Mouse (Mus musculus) T-cell, adult 2 months (primary cell): ENCODE measurements around the gene Fbxo11.
"Not testable (repeated sequence)": the region's sequence is repeated elsewhere in the genome, so short reads cannot be mapped to it uniquely, and the experiment has no call there.

Source experiments
- DNase-seq: peaks from one replicate; pipeline ENCODE4 v3.0.0; 2022; ENCODE audit warnings: low spot score

The Fbxo11 gene

DNA sequence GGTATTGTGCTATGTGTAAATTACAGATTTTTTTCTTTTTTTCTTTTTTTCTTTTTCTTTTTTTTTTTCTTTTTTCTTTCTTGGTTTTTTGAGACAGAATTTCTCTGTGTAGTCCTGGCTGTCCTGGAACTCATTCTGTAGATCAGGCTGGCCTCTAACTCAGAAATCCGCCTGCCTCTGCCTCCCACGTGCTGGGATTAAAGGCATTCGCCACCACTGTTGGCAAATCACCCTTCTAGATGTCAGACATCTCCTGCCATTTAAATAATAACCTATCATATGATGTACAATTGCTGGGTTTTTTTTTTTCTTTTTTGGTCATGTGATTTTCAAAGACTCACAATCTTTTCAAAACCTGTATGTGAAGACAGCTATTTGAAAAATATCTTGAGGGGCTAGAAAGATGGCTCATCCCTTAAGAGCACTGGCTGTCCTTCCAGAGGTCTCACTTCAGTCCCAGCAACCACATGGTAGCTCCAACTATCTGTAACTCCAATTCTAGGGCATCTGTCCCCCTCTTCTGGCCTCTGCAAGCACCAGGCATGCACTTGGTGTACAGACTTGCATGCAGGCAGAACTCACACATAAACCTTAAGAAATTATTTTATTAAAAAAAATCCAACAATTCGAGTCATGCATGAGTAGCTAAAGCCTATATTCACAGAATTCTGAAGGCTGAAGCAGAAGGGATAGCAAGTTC, 2.3 kb upstream of the Fbxo11 start:
- no peak for DNase-seq

DNA sequence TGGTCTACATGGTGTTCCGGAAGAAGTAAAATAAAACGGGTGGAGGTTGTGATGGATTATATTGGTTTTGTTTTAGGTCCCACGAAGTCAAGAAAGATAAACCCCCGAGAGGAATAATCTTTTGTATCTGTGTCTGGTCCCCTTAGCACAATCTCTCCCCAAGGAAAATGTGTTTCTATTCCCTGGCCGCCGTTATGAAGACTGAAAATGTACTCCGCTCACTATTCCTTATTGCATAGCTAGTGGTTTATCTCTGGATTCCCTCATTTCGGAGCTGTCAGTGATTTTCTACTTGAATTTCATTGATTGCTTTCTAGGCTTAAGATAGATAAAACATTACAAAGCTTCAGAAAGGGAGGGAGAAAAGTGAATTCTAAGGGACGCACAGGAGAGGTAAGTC, 1.7 kb upstream of the Fbxo11 start:
- no peak for DNase-seq

DNA sequence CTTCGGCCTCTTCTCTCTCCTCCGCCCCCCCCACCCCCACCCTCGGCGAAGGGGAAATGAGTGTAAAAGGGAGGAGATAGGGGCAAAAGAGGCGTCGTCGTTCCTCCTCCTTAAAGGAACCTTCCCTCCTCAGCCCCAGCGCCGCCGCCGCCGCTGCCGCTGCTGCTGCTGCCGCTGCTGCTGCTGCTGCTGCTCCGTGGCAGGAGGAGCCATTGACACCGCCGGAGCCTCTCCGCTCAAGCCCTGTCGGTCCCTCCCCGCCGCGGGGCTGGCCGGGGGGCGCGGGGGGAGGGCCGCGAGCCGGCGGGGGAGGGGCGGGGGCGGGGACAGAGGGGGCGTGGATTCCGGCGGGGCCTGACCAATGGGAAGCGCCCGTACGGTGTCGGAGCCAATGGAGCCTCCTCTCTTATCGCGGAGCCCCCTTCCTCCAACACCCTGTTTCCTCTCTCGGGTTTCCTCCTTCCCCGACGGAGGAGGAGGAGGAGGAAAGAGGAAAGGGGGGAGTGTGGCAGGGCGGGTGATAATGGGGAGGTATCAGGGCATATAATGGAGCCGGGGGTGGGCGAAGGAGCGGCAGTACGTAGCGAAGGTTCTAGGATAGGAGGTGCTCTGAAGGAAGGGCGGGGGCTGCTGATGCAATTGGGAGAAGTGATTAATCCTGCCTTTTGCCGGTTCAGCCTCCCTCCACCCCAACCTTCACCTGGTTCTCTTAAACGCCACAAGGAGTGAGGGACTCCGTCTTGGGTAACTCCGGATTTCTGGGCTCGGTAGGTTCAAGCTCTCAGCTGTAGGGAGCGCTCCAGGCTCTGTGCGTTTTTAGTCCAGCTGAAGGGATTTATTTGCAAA, 933 bp upstream of the Fbxo11 start:
- DNase-seq = peak; percentile 93

DNA sequence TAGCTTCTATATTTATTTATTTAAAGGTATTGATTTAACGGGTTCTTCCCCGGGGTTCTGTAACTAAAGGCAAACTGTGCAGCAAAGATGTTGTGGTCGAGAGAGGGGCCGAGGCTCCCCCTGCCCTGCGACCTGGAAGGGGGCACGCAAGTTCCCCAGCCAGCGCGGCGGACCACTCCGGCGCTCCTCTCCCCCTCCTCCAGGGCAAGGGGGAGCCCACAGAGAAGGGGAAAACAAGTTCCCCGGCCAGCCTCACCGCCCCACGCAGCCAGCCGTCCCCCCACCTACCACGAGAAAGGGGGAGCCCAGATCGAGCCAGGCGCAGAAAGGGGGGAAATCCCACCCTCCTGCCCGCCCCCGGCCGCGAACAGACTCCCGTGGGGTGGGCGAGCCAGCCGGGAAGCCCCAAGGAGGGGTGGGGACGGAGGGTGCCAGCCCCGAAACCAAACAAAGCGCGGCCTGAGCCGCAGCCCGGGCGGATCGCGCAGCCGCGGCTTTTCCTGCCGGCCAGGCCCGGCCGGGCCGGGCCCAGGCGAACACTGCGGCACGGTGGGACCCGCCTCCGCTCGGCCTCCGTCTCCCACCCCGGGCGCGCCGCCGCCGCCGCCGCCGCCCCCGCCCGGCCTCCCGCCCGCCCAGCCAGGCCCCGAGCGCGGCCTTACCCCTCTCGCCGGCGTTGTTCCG, 602 bp downstream of the Fbxo11 start:
- DNase-seq = peak; percentile 80

DNA sequence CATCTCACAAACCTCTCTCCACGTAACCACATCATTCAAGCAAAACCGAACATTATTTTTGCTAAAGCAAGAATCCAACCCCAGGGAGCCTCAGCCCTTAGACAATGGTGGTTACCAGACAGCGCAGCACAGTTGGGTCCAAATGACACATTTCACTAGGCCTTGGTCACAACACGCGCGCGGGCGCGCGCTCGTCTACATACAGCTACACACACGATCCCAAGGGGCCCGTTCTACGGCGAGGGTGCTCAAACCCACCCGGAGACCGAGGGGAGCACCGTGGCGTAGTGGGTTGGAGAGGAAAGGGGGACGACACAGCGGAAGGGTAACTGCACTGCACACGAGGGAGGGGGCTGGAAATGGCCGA, 1.1 kb downstream of the Fbxo11 start:
- peak; percentile 71 for DNase-seq

DNA sequence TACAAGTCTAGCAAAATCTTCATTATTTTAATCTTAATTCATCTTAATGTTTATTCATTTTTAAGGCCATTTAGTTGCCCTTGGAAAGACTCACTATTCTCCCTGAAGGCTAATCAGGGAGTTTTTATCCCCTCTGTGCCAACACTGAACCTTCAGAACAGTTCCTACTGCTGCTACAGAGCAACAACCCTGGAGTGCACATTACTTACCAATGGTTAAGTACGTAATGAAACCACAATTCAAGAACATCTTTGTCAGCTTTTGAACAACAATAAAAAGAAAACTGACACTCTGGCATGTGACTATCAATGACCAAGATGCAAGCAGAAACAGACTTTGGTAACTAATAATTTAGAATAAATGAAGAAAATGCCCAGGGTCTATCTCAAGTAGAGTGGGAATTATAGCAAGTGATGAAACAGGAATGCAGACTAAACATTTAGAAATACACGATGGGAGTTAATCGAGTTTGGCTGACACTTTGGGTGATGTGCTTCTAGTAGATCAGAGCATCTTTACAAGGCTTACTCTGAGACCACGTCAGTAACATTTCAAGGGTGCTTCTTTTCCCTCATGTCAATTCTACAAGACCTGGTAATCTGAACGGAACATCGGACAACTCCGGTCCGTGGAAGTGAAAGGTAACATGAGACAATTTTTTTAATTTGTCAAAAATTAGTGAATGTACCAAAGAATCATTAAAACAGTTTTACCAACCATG, 2.1 kb downstream of the Fbxo11 start:
- DNase-seq = no peak

DNA sequence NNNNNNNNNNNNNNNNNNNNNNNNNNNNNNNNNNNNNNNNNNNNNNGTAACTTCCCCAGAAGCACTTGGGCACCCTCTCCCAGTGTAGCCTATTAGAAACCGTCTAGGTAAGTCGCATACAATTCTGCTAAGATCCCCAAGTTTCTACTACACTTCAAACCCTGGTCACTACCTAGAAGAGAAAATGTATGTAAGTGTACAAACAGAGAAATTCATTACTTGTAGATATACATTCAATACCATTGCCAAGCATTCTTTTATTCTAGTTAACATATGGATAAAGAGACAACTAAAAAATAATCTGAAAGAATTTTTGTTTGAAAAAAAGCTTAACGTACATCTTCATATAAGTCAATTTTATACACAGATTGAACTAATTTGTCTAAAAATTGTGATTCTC, 3.1 kb downstream of the Fbxo11 start:
- DNase-seq = no peak

DNA sequence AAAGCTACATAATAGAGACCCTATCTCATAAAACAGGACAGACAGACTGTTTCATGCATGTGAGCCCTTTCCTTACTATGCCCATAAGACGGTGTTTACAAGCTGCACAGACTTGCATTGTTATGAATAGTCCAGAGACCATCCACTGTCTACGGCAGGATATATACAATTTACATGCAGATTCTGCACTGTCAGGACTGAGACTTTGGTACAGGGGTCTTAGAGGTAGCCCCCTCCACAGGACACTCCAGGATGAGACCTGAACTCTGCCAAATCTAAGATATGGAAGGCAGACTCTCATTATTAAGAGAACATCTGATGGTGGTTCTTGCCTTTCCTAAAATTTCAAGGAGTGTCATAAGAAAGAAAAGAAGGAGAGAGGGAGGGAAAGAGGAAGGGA, 6.8 kb downstream of the Fbxo11 start:
- no peak for DNase-seq

DNA sequence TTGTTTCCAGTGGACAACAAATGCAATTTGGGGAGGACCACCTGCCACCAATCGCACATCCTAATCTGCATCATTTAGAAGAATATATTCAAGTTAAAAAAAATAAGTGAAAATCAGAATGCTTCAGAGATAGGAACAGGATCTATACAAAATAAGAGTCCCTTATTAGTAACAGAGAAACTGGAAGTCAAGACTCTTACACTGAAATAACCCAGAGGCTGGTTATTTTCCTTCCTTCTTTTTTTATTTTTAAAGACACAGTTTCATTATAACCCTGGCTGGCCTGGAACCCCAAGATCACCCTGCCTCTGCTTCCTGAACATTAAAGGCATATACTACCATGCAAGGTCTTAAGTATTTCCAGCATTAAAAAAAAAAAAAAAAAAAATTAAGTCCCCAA, 7.2 kb downstream of the Fbxo11 start:
- no peak for DNase-seq

DNA sequence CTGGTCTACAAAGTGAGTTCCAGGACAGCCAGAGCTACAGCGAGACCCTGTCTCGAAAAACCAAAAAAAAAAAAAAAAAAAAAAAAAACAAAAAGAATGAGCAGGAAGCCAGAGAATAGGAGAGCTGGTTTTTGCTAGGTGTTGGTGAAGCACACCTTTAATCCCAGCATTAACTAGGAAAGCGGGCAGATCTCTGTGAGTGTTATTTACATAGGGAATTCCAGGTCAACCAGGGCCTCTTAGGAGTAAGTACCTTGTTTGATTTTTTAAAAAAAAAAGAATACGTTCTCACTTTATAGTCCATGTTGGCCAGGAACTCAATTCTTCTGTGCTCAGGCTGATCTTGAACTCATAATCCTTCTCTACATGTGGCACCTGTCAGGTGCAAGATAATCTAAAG, 13.4 kb downstream of the Fbxo11 start:
- no peak for DNase-seq

DNA sequence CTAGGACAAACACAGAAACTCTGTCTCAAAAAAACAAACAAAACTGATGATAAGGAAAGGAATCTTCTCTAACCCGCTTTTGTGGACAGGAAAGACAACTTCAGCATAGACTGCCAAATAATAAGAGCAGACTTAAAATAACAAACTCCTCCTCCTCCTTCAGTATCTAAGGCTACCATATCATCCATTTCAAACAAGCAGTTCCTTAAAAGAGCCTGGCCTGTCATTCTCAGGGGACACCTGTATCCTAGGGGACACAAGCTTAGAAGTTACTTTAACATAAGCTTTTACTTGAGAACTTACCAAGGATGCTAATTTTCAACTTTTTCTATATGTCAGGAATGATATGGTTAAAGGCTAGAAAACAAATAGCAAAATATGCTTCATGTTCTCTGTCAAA, 14.2 kb downstream of the Fbxo11 start:
- no peak for DNase-seq

DNA sequence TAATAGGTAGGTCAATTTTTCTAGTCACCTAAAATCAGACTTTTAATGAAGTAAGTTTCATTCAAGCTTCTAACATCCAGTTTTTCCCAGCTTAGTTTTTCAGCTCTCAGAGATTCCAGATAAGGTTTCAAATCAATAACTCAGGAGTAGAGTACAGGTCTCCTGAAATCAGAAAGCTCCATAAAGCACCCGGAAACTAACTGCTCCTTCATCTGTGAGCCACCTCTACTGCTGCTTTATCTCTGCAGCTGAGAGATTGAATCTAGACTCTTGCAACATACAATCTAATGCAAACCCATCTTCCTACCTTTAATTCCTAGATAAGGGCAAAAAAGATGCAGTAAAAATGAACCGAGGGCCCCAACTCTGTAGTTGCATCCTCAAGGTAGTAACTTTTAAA, 14.8 kb downstream of the Fbxo11 start:
- no peak for DNase-seq

DNA sequence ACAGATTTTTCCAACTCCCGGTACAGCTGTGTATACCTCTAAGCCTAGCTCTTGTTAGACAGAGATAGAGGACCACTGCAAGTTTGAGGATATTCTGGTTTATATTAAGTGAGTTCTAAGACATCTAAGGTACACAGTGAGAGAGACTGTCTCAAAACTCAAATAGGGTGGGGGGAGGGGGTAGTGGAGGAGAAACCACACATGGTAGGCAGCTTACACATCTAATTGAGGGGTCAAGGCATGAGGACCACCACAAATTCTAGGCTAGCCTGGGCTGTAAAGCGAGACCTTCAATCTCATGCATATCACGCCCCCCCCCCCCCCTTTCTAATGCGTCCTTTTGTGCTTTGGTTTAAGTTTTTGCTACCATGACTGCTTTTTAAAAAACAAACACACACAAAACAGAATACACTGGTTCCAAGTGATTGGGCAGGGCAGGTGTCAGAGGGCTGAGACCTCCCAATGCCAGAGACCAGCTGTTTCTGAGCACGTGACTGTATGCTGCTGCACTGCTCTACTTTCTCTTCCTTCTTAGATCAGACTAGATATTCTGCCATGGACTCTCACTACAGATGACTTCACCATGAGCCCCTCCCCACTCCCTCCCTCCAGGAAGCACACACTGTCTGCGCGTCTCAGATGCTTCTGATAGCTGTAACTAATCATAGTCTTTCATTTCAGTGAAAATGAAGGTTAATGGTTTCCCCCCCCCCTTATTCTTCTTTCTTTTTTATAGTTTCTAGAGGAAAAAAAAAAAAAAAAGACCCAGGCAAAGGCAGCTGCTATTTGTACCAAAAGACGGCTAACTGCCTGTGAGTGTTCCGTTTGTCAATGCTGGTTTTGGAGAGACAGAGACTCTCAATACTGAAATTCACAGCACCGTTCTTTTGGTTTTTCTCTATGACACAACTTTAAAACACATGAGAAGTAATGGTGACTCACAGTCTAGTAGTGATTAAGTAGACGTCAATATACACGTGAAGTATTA, 22.7 kb downstream of the Fbxo11 start:
- peak; percentile 70 for DNase-seq

DNA sequence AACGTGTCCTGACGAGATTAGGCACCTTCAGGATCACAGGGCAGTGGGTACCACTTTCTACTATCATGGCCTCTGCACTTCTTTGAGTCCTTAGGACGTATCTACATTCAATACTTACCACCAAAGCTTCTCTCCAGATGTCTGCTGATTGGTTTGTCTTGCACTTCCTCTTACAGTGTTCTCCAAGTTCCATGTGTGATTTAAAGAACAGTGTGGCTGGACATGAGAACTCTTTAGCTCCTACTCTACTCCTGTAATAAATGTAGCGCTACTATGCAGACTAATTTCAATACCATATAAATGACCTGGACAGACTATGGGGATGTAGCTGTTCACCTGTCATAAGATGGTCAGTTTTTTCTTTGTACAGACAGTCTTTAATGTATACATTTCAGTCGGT, 24.3 kb downstream of the Fbxo11 start:
- no peak for DNase-seq

DNA sequence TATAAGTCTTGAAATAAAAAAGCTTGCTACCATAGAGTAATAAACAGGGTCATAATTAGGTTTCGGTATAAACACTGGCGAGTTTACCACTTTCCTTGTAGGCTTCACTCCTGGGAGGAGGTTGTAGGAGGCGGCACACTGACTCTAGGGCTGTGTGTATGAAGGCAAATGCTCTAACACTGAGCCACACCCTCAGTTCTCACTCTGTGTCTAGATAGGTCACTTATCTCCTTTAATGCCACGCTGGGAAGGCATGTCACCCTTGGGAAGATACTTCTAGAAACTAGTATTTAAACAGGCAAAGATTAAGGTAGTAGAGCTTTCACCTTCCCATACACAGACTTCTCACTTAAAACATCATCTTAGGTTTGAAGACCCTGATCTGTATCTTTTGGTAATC, 30.7 kb downstream of the Fbxo11 start:
- no peak for DNase-seq

DNA sequence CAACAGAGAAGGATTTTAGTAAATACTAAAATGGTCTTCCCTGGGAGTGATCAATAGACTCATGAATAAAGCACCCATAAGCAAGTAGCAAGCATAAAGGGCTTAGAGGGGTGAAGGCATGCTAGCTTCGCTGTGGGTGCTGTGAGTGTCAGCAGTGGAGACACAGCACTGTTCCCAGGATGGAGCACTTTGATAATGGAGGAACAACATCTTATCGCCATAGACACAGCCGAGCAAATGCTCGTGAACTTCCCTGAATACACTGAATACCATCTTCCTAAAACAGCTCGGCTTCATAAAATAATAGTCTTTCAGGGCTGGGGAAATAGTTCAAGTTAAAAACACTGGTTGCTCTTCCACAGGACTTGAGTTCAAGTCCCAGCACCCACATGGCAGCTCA, 33.3 kb downstream of the Fbxo11 start:
- DNase-seq = no peak

DNA sequence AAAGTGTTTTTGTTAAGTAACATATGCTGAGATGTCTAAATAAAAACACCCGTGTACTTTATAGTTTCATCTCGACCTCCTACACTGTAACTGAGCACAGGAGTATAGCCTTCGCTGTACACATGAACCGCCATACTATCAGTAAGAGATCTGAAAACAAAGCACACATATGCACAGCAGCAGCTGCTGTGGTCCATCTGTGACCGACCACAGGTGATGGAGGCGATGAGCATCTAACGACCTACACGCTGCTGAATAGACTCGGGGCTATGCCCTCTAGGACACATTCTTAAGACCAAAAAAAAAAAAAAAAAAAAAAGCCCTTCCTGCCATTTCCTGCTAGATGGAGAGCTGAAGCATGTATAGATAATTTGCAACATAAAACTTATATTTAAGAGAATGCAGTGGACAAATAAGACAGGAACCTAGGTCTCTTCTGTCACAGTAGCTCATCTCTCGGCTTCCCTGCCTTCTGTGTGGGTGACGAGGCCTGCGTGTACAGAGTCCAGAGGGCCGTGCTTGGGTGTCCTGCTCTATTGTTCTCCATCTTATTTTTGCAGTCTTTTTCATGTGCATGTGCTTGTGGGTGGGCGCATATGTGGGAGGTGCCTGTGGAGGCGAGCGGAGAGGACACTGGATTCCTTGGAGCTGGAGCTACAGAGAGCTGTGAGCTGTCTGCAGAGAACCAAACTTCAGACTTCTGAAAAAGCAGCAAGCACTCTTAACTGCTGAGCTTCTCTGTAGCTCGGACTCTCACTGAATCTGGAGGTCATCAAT, 35.7 kb downstream of the Fbxo11 start:
- no peak for DNase-seq

DNA sequence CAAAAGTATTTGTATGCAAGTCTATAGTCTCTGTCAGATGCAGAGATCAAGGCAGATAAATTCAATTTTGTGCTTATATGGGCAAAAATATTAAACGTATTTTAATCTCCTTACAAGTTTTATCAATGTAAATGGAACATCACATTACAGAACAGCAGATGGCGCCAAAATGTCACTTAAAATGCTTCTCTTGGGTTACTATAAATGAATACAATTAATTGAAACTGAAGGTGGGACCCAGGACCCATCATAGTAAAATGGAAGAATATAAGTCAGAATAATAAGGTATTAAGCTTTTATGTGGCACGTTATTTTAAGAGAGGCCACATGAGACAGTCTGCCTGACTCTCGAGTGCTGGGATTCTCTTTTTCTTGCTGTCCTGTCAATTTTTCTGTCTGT, 39.9 kb downstream of the Fbxo11 start:
- peak; percentile 64 for DNase-seq

DNA sequence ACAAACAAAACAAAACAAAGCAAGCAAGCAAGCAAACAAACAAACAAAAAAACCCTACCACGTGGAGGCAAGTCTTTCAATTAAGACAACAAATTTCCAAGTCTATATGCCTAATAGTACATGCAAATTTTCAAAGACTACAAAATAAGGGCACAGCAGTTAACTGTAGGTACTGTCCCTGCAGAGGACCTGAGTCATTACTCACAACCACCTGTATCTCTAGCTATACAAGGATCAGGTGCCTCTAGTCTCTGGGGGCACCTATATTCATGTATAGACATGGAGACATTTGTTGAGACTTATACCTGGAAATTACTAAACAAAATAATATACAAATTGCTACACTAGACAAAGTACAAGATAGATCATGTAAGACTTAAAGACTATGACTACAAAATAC, 41.2 kb downstream of the Fbxo11 start:
- DNase-seq = no peak

DNA sequence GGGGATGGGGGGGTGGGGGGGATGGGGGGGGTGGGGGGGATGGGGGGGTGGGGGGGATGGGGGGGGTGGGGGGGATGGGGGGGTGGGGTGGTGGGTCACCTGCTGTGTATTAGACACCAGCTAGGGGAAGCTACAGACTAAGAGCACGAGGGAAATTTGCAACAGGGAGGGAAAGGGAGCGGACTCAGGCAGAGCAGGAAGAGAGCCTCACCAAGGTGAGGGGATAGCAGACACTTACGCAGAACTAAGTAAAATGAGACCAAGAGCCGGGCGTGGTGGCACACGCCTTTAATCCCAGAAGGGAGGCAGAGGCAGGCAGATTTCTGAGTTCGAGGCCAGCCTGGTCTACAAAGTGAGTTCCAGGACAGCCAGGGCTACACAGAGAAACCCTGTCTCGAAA, 49.1 kb downstream of the Fbxo11 start:
- not testable (repeated sequence) for DNase-seq

DNA sequence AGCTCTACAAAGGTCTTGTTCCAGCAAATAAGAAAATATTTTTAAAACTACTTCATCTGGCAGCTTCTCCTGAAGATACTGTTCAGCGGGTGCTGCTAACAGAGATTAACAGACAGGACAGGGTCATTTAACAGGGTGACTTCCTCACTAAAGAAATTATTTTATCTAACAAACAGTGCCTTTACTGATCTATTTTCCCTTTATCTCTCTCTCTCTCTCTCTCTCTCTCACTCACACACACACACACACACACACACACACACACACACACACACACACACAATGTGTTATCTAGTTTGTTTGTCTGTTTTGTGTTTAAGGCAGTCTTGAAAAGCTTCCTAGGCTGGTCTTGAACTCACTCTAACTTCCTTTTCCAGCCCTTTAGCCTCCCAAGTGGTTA, 50.6 kb downstream of the Fbxo11 start:
- DNase-seq = no peak
